Mouse (Mus musculus) midbrain, embryonic 13.5 days (tissue): Measurements from ENCODE around the gene Tgoln1. TPM values are rescaled to one million over a fixed set of nuclear protein-coding genes. Genes with fewer than 3 reads are reported as not detected.
A peak's percentile ranks its signal among the peaks of the same experiment; 100 is the strongest.

Experiments
- ATAC-seq: fragments of 200-750 bp; cut with Nextera tagmentation; 2 replicates; pipeline ENCODE4 v1.8.0; 2017; ENCODE audit warnings: mild to moderate bottlenecking, moderate TSS enrichment, moderate library complexity
- H3K27ac ChIP-seq: fragments of 300-500 bp; sonication (generic); 2 replicates; pipeline ENCODE4 v1.5.1; 2015; ENCODE audit warnings: inconsistent platforms, mild to moderate bottlenecking, moderate library complexity
- H3K27me3 ChIP-seq: fragments of 300-500 bp; sonication (generic); 2 replicates; pipeline ENCODE4 v1.6.1; 2015; ENCODE audit warnings: mild to moderate bottlenecking, inconsistent platforms
- H3K36me3 ChIP-seq: fragments of 300-500 bp; sonication (generic); 2 replicates; pipeline ENCODE4 v1.6.1; 2015; ENCODE audit warnings: mild to moderate bottlenecking, inconsistent platforms
- H3K4me1 ChIP-seq: fragments of 300-500 bp; sonication (generic); replicated peaks from 2 replicates; pipeline ENCODE4 v1.6.1; 2015; ENCODE audit warnings: inconsistent platforms
- H3K4me2 ChIP-seq: fragments of 300-500 bp; sonication (generic); replicated peaks from 2 replicates; pipeline ENCODE4 v1.6.1; 2015; ENCODE audit warnings: moderate library complexity, mild to moderate bottlenecking, inconsistent platforms
- H3K4me3 ChIP-seq: fragments of 300-500 bp; sonication (generic); replicated peaks from 2 replicates; pipeline ENCODE4 v1.5.1; 2015; ENCODE audit warnings: mild to moderate bottlenecking, inconsistent platforms
- H3K9ac ChIP-seq: fragments of 300-500 bp; sonication (generic); replicated peaks from 2 replicates; pipeline ENCODE4 v1.6.1; 2015; ENCODE audit warnings: mild to moderate bottlenecking, inconsistent platforms
- H3K9me3 ChIP-seq: fragments of 300-500 bp; sonication (generic); 2 replicates; pipeline ENCODE4 v1.6.1; 2016; ENCODE audit warnings: mild to moderate bottlenecking, inconsistent platforms
- WGBS: fragments of 180-500 bp; shearing (Covaris S2); methylation state at CpG from one replicate; pipeline ENCODE4 v1.1.7; 2015; 5-methylcytosine and 5-hydroxymethylcytosine counted together
- polyA plus RNA-seq: library from polyadenylated mRNA; unstranded; fragments of >200 nt; fragmentation: Nextera tagmentation; extraction: Ambion mirVana; gene quantifications from 2 replicates; pipeline ENCODE4 v1.2.1, GENCODE M21; 2015

Gene Tgoln1
- polyA plus RNA-seq, 1 experiment from 2014 or later, result 39.6 TPM

- 62% methylated on average over 10 of the region's 10 CpGs for WGBS
- no peaks in the 10 kb centered on the region for H3K9me3 ChIP-seq
- no peak overlapping the region for H3K27ac ChIP-seq
- no peaks in the 10 kb centered on the region for H3K36me3 ChIP-seq
- no peak overlapping the region for H3K4me3 ChIP-seq
- no peak overlapping the region for H3K9ac ChIP-seq
- H3K4me2 ChIP-seq, result no peak overlapping the region
- no peaks in the 10 kb centered on the region for H3K27me3 ChIP-seq
- peak; percentile 81 for ATAC-seq
- H3K4me1 ChIP-seq, result no peaks in the 10 kb centered on the region; the same call in 1 of the 2 replicates
Observed at GRCm38 (mm10) chr6:72647383-72647820, 30.6 kb upstream of the Tgoln1 start.

- H3K9me3 ChIP-seq, result no peaks in the 10 kb centered on the region
- no peak overlapping the region for H3K9ac ChIP-seq
- H3K4me3 ChIP-seq, result no peak overlapping the region
- no peak for ATAC-seq
- 78% methylated on average over 7 of the region's 7 CpGs for WGBS
- no peak overlapping the region for H3K27ac ChIP-seq
- H3K4me1 ChIP-seq, result no peaks in the 10 kb centered on the region; the same call in 1 of the 2 replicates
- H3K27me3 ChIP-seq, result no peaks in the 10 kb centered on the region
- no peaks in the 10 kb centered on the region for H3K36me3 ChIP-seq
- no peak overlapping the region for H3K4me2 ChIP-seq
Observed at GRCm38 (mm10) chr6:72645364-72645763, 28.6 kb upstream of the Tgoln1 start.

GRCm38 (mm10) chr6:72644576-72644975 lies 27.8 kb upstream of the Tgoln1 start:
- Histone ChIP-seq H3K4me3 (no peak overlapping the region), H3K36me3 (no peaks in the 10 kb centered on the region), H3K4me2 (no peak overlapping the region), H3K4me1 (no peaks in the 10 kb centered on the region; the same call in 1 of the 2 replicates), H3K27me3 (no peaks in the 10 kb centered on the region), H3K9me3 (no peaks in the 10 kb centered on the region), H3K27ac (no peak overlapping the region), H3K9ac (no peak overlapping the region)
- no peak for ATAC-seq
- WGBS, result 79% methylated on average over 4 of the region's 4 CpGs

GRCm38 (mm10) chr6:72641218-72641954 lies 24.6 kb upstream of the Tgoln1 start:
- Histone ChIP-seq H3K4me2 (no peak overlapping the region), H3K9me3 (no peaks in the 10 kb centered on the region), H3K4me1 (no peaks in the 10 kb centered on the region), H3K36me3 (no peaks in the 10 kb centered on the region), H3K27me3 (no peaks in the 10 kb centered on the region), H3K27ac (no peak overlapping the region), H3K9ac (no peak overlapping the region), H3K4me3 (no peak overlapping the region)
- 83% methylated on average over 18 of the region's 18 CpGs for WGBS
- no peak for ATAC-seq

GRCm38 (mm10) chr6:72636940-72637339 lies 20.1 kb upstream of the Tgoln1 start:
- ATAC-seq, result no peak
- Histone ChIP-seq H3K27me3 (no peaks in the 10 kb centered on the region), H3K9ac (no peak overlapping the region), H3K4me3 (no peak overlapping the region), H3K27ac (no peak overlapping the region), H3K4me2 (no peak overlapping the region), H3K4me1 (0 out of 2 replicates have a peak, but pooled peaks cover 3% of the 10 kb centered on the region), H3K36me3 (no peaks in the 10 kb centered on the region), H3K9me3 (no peaks in the 10 kb centered on the region)
- 90% methylated on average over 3 of the region's 3 CpGs for WGBS

GRCm38 (mm10) chr6:72635760-72636431 lies 19.1 kb upstream of the Tgoln1 start:
- Histone ChIP-seq H3K36me3 (peaks cover 1% of the 10 kb centered on the region; the same call in 1 of the 2 replicates), H3K27me3 (no peaks in the 10 kb centered on the region), H3K27ac (0 out of 2 replicates have a peak overlapping the region, but pooled peaks have one; percentile 25), H3K4me2 (no peak overlapping the region), H3K4me1 (0 out of 2 replicates have a peak, but pooled peaks cover 3% of the 10 kb centered on the region), H3K4me3 (no peak overlapping the region), H3K9ac (no peak overlapping the region), H3K9me3 (no peaks in the 10 kb centered on the region)
- peak; percentile 80 for ATAC-seq
- 52% methylated on average over 12 of the region's 12 CpGs for WGBS

GRCm38 (mm10) chr6:72634311-72634710 lies 17.5 kb upstream of the Tgoln1 start:
- H3K9ac ChIP-seq, result no peak overlapping the region
- H3K27me3 ChIP-seq, result no peaks in the 10 kb centered on the region
- H3K4me2 ChIP-seq, result no peak overlapping the region
- no peak overlapping the region for H3K27ac ChIP-seq
- H3K4me1 ChIP-seq, result 0 out of 2 replicates have a peak, but pooled peaks cover 3% of the 10 kb centered on the region
- ATAC-seq, result no peak
- H3K4me3 ChIP-seq, result no peak overlapping the region
- H3K9me3 ChIP-seq, result no peaks in the 10 kb centered on the region
- WGBS, result 81% methylated on average over 10 of the region's 10 CpGs
- peaks cover 3% of the 10 kb centered on the region; the same call in 1 of the 2 replicates for H3K36me3 ChIP-seq

- Histone ChIP-seq H3K36me3 (peaks cover 8% of the 10 kb centered on the region; the same call in 1 of the 2 replicates), H3K9me3 (no peaks in the 10 kb centered on the region), H3K27ac (no peak overlapping the region), H3K4me3 (no peak overlapping the region), H3K4me1 (0 out of 2 replicates have a peak, but pooled peaks cover 3% of the 10 kb centered on the region), H3K9ac (no peak overlapping the region), H3K27me3 (no peaks in the 10 kb centered on the region), H3K4me2 (no peak overlapping the region)
- WGBS, result 86% methylated on average over 6 of the region's 6 CpGs
- no peak for ATAC-seq
Observed at GRCm38 (mm10) chr6:72631700-72632099, 14.9 kb upstream of the Tgoln1 start.

GRCm38 (mm10) chr6:72630961-72631360 lies 14.2 kb upstream of the Tgoln1 start:
- ATAC-seq, result no peak
- H3K4me2 ChIP-seq, result no peak overlapping the region
- H3K9me3 ChIP-seq, result no peaks in the 10 kb centered on the region
- no peak overlapping the region for H3K4me3 ChIP-seq
- no peak overlapping the region for H3K9ac ChIP-seq
- WGBS, result 95% methylated on average over 14 of the region's 14 CpGs
- peaks cover 8% of the 10 kb centered on the region; the same call in 1 of the 2 replicates for H3K36me3 ChIP-seq
- H3K4me1 ChIP-seq, result no peaks in the 10 kb centered on the region
- H3K27ac ChIP-seq, result no peak overlapping the region
- H3K27me3 ChIP-seq, result no peaks in the 10 kb centered on the region

- H3K27ac ChIP-seq, result no peak overlapping the region
- H3K36me3 ChIP-seq, result peaks cover 8% of the 10 kb centered on the region; the same call in 1 of the 2 replicates
- H3K4me2 ChIP-seq, result no peak overlapping the region
- H3K4me1 ChIP-seq, result no peaks in the 10 kb centered on the region
- H3K27me3 ChIP-seq, result no peaks in the 10 kb centered on the region
- no peak overlapping the region for H3K9ac ChIP-seq
- no peak for ATAC-seq
- 79% methylated on average over 2 of the region's 2 CpGs for WGBS
- H3K4me3 ChIP-seq, result no peak overlapping the region
- H3K9me3 ChIP-seq, result no peaks in the 10 kb centered on the region
Observed at GRCm38 (mm10) chr6:72630370-72630769, 13.6 kb upstream of the Tgoln1 start.

GRCm38 (mm10) chr6:72627276-72627675 lies 10.5 kb upstream of the Tgoln1 start:
- H3K4me1 ChIP-seq, result no peaks in the 10 kb centered on the region
- no peaks in the 10 kb centered on the region for H3K9me3 ChIP-seq
- no peak overlapping the region for H3K4me3 ChIP-seq
- peaks cover 8% of the 10 kb centered on the region; the same call in 1 of the 2 replicates for H3K36me3 ChIP-seq
- 0 out of 2 replicates have a peak, but pooled peaks have one; percentile 30 for ATAC-seq
- H3K27me3 ChIP-seq, result no peaks in the 10 kb centered on the region
- no peak overlapping the region for H3K27ac ChIP-seq
- 87% methylated on average over 16 of the region's 16 CpGs for WGBS
- H3K9ac ChIP-seq, result no peak overlapping the region
- H3K4me2 ChIP-seq, result no peak overlapping the region

GRCm38 (mm10) chr6:72626391-72626790 lies 9.6 kb upstream of the Tgoln1 start:
- H3K4me3 ChIP-seq, result no peak overlapping the region
- no peak overlapping the region for H3K27ac ChIP-seq
- no peaks in the 10 kb centered on the region for H3K4me1 ChIP-seq
- WGBS, result 92% methylated on average over 7 of the region's 7 CpGs
- no peaks in the 10 kb centered on the region for H3K27me3 ChIP-seq
- H3K4me2 ChIP-seq, result no peak overlapping the region
- peaks cover 8% of the 10 kb centered on the region; the same call in 1 of the 2 replicates for H3K36me3 ChIP-seq
- no peak for ATAC-seq
- no peaks in the 10 kb centered on the region for H3K9me3 ChIP-seq
- H3K9ac ChIP-seq, result no peak overlapping the region
